Mouse (Mus musculus) testis, postnatal 14 days (tissue): ENCODE measurements around the gene Cd63.

Source experiments
- DNase-seq: peaks from one replicate; pipeline ENCODE4 v3.0.0; 2021; ENCODE audit warnings: low spot score

Cd63 gene

DNA sequence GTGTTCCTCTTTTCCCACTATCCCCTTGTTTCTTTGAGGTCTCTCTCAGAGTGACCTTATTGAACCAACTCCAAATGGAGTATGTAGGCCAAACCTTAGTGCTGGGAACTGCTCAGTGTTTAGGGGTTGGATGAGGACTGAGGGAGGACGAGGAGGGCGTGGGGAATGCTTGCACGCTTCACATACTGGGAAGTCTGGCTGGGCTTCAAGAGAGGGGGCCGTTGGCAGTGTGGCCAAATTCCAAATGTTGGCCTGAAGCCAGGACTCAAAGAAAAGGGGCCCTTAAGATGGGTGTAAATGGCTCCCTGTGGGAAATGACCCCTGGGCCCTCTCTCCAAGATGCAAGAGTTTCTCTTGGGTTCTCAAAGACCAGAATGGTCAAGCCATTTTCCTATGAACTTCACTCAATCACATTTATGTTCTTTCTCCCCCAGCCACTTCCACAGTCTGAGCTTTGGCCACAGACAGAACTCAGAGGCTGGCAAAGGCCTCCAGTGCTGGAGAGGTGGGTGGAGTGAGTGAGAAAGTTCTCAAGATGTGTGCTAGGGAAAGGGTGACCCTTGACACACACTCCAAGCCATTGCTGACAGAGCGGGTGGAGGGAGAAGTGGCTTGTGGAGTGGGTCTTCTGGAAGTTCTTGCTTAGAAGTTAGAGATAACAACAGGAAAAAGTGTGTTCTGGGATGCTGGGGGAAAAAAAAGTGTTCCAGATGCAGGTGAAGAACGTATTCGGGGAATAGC lies 29.0 kb downstream of the Cd63 start:
- no peak for DNase-seq

- DNase-seq: no peak
These were observed 30.7 kb downstream of the Cd63 start for GRCm38 (mm10) chr10:128931441-128931840.

DNA sequence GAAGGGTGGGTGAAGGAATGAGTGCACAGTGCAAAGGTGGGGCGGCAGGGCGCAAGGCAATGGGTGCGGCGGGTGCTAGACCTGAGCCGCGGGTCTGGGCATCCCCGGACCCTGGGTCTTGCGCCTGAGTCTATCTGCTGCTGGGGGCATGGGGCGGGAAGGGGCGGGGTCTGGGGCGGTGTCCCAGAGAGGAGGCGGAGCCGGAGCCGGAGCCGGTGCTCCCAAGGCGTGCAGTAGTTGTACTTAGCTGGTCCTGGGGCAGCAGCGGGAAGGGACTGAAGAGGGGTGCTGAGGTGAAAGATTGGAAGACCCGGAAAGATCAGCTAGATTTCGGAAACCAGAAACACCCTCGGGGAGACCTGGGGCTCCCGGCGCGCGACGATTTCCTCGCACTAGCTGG lies 32.8 kb downstream of the Cd63 start, which contains the start of gene Itga7:
Gene Itga7, plus strand, starts transcription at position 245 of the 400 bp plus-strand sequence.
- DNase-seq: no peak

DNA sequence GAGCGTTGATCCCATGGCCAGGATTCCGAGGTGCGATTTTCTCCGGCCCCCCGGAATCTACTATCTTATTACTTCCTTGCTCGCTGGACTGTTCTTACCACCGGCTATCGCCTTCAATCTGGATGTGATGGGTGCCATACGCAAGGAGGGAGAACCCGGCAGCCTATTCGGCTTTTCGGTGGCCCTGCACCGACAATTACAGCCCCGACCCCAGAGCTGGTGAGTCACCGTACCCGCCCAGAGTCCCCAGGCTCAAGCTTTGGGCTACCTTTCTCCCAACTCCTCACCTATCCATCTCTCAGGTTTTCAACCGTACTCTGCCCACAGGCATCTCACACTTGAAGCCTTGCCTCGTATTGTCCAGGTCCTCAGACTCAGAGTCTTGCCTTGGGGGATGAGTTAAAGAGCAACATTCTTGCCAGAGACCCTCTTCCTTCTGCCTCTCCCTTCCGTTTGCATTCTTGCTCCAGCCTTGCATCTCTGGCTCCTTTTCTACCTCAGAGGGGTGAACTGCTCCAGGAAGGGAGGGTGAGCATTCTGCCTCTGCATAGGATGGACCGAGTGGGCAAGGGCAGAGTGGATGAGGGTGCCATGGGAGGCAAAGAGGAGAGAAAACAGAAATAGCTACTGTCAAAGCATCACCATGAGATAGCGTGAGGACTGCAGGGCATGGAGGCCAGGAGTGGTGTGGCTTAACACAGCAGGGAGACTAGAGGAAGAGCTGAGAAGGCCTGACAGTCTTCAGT lies 33.4 kb downstream of the Cd63 start:
- no peak for DNase-seq

DNA sequence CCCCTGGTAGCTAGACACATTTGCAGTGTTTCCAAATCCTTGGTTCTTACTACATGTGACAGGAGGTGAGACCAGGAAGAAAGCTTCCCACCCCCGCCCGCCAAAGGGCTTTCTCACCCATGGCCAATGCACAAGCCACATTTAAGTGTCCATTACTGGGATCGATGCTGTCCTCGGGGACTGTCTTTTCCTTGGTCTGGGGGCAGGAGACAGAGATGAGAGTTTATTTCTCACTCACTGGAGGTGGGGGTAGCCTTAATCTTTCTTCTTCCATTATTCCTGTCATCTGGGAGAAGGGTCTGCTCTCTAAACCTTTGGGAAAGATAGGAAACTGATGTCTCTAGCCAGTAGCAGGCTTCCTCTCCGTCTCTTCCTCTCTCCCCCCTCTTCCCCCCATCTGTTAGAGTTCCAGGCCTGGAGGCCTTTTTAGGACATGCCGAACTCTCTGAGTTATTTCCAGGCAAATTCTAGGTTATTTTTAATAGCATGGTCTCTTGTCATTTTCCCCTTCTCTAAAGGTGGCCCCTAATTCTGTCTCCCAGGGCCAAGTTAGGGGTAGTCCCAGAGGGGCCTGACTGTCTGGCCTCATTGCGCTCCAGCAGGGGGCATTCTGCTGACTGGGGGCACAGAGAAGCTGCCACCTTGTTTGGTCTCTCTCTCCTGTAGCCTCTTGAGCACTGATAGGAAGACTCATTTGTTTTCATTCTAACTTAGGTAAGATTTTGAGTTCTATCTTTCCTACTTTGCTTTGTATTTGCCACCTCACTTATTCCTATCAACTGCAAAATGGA lies 34.4 kb downstream of the Cd63 start:
- DNase-seq: no peak

DNA sequence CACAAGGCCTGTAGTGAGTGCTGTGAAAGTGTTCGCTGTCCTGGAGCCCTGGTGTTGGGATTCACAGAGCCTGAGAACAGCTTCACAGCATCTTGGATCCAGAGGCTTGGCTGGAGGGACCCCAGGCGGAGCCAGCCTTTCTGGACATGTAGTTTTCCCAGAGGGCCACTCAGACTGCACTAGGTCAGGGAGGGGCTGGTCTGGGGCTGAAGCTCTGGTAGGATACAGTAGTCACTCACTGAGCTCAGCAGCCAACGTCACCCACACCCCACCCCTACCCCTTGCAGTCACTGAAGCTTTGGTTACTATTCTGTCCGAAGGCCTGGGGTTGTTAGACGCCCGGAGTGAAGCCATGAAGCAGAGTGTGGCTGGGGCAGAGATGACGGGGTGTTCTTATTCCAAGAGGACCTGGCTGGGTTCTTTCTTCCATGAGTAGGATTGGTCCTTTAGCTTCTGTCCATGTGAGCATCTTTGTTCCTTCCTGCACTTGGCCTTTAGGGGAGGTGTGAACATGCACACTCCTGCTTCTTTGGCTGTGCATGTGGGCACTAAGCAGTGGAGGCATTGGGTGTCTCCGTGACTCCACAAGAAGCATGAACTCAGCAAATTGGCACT lies 35.1 kb downstream of the Cd63 start:
- DNase-seq: no peak

DNA sequence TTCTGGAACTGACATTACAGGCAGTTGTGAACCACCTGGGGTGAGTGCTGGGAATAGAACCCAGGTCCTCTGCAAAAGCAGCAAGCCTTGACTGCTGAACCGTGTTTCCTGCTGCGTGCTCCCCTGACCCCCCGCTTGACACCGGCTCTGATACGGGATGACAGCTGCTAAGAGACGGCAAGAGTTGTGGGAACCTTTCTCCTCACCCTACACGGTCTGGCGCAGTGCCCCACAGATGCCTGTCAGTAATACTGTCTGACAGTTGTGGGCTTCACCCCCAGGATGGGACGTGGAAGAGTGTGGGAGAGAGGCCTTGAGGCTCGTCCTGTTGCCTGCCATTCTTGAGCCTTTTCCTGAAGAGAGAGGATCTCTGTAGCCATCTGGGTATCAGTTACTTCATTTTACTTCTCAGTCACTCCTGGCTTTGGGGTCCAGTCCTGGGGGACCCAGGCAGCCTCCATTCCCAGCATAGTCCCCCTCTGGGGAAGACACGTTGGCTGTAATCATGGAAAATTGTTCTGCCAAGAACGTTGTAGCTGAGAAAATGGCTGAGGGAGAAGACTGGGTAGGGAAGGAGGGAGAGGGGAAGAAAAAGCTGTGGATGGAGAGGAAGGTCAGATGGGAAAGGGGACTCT lies 37.1 kb downstream of the Cd63 start:
- no peak for DNase-seq

DNA sequence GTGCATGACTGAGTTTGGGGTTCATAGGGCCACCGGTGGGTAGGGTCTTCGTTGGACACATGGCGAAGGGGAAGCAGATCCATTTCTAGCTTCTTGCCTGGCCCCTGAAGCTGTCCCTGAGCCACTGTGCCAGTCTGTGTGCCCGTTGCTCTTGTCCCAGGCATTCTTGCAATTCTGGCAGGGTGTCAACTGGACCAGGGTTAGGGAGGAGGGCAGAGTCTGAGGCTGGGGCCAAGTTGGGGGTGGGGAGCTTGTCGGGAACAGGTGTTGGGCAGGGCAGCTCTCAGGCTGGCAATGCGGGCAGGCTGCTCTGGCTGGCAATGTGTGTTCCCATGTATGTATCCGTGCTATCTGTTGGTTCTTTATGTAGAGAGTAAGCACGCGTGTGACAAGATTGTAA lies 37.7 kb downstream of the Cd63 start:
- DNase-seq: no peak

- DNase-seq: no peak
These were observed 38.2 kb downstream of the Cd63 start for GRCm38 (mm10) chr10:128938974-128939373.

DNA sequence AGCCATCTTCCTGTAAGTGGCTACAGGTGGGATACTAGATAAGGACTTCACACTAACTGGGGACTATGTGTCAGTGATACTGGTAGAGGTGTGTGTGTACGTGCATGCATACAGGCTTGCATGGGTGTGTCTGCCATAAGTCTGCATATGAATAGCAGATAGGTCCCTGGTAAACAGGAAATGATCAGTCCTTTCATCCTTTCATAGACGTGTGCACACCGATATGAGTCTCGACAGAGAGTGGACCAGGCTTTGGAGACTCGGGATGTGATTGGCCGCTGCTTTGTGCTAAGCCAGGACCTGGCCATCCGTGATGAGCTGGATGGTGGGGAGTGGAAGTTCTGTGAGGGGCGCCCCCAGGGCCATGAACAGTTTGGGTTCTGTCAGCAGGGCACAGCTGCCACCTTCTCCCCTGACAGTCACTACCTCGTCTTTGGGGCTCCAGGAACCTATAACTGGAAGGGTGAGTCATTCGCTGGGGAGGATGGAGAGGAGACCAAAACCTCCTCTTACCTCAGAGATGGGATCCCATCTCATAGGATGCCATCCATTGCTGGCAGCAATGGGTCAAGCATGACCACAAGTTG lies 39.8 kb downstream of the Cd63 start:
- no peak for DNase-seq

DNA sequence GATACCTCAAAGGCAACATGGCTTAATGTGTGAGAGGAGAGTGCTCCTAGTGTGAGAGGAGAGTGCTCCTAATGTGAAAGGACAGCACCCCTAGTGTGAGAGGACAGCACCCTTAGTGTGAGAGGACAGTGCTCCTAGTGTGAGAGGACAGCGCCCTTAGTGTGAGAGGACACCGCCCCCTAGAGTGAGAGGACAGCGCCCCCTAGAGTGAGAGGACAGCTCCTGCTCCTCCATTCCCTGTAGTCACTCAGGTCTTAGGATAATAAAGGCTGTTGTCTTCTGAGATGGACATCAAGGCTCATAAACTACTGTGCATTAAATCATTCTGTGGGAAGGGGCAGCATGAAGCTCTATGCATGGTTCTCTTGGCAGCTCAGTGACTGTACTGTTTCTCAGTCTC lies 44.9 kb downstream of the Cd63 start:
- DNase-seq: no peak

DNA sequence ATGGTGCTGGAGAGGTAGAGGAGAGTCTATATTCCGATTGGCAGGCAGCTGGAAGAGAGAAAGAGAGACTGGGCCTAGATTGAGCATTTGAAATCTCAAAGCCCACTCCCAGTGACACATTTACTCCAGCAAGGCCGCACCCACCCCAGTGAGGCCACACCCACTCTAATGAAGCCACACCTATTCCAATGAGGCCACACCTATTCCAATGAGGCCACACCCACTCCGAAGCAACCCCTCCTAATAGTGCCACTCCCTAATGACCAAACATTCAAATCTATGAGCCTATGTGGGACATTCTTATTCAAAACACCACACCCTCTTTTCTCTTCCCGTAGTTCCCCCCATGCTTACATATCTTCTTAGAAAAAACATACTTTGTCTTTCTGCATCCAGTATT lies 46.7 kb downstream of the Cd63 start:
- no peak for DNase-seq

DNA sequence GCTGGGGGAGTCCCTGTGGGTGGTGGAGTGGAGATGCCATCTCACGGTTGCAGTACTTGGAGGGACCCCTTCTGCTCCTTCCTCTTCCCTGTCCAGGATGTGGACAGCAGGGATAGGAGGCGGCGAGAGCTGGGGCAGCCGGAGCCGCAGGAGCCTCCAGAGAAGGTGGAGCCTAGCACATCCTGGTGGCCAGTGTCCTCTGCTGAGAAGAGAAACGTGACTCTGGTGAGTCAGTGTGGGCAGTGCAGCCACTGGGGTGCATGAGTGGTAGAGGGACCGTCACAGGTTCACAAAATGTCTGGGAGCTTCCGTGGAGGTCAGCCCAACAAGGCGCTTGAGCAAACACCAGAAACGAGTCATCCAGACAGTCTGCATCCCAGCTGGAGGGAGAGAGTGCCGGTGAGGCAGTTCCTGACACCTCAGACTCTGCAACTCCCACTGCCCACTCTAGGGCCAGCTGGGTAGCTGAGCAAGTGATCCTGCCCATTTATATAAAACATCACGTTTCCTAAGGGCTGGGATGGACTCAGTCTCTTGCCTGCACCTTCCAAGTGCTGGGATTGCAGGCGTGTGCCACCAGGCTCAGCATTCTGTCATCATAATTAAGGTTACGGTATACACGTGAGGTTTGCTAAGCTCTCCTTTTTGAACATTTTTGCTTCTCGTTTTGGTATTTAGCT lies 49.6 kb downstream of the Cd63 start:
- no peak for DNase-seq

DNA sequence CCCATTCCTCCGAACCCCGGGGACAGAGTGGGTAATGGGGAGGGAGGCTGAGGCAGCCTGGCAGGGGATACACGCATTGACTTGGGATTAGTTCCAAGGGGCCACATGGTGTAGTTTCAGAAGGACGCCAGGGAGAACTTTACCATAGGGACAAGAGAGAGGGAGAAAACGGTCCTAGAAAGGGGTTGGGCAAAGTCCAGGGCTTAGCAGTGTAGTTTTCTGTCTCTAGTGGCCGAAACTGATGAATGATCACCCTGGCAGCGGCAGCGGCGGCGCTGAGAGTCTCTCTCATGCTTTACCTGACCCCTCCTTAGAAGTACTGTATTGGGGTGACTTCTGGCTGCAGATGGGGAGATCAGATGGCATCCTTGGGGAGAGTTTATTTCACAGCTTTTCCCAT lies 57.6 kb downstream of the Cd63 start:
- no peak for DNase-seq

- DNase-seq: no peak
These were observed 59.4 kb downstream of the Cd63 start for GRCm38 (mm10) chr10:128960142-128960541.

- no peak for DNase-seq
These were observed 60.1 kb downstream of the Cd63 start, which contains the start of gene Mettl7b for GRCm38 (mm10) chr10:128960590-128961584. Gene Mettl7b (minus strand): TSS chr10:128960988.
